Mouse (Mus musculus): ENCODE data around the gene Sema7a.

DNA sequence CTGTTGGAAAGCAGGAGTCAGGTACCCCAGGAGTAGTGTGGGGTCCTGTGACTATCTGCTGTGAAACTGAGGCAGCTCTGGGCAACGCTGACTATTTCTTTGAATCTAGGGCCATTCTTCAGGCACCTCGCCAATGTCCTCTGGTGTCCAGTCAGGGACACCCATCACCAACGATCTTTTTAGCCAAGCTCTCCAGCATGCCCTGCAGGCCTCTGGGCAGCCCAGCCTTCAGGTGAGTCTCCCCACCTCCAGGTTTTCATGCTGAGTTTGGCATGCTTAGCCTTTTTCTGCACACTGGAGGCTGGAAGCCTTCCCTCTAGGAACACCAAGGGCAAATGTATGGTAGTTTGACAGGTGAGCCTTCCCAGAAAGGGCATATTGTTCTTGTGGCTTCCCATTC, 16.9 kb upstream of the Sema7a start:
- TF ChIP-seq CTCF (IDR thresholded peaks at IDR 0.05; ENCODE audit: extremely low read depth, insufficient read depth, low read length) (no peak), POLR2A (IDR thresholded peaks at IDR 0.05; ENCODE audit: extremely low read depth, insufficient read depth, low read length) (no peak)
